Mouse (Mus musculus): ENCODE measurements around the gene Psme3. TPM values are rescaled to one million over a fixed set of nuclear protein-coding genes. Genes with fewer than 3 reads are reported as not detected.

Gene Psme3
- polyA plus RNA-seq, 1 experiment from 2014 or later = 102 TPM

- H3K4me2 ChIP-seq (ENCODE audit: low read length) = no peak overlapping the region
- H3K4me3 ChIP-seq (replicated peaks; ENCODE audit: low read depth, low read length) = no peak overlapping the region
- peak; percentile 72 for DNase-seq (ENCODE audit: low spot score)
- no peaks in the 10 kb centered on the region for H3K9me3 ChIP-seq (replicated peaks; ENCODE audit: low read length)
- peak overlapping the region; percentile 84 for H3K27ac ChIP-seq
- 33% methylated on average over 3 of the region's 3 CpGs for WGBS
- no peaks in the 10 kb centered on the region for H3K36me3 ChIP-seq (ENCODE audit: insufficient read depth, low read length)
- no peak overlapping the region for H3K9ac ChIP-seq (ENCODE audit: low read depth, low read length)
- peak; percentile 12; the same call in 1 of the 2 replicates for ATAC-seq (replicated peaks; ENCODE audit: low FRiP score, low read depth)
- H3K27me3 ChIP-seq (ENCODE audit: insufficient read depth, low read length) = no peaks in the 10 kb centered on the region
- H3K4me1 ChIP-seq (replicated peaks; ENCODE audit: insufficient read depth, low read length) = 0 out of 2 replicates have a peak, but pooled peaks cover 18% of the 10 kb centered on the region
- TF ChIP-seq CTCF (IDR thresholded peaks at IDR 0.05; ENCODE audit: low read depth) = no peak
These were observed 44.7 kb downstream of the Psme3 start for GRCm38 (mm10) chr11:101360651-101361113.

DNA sequence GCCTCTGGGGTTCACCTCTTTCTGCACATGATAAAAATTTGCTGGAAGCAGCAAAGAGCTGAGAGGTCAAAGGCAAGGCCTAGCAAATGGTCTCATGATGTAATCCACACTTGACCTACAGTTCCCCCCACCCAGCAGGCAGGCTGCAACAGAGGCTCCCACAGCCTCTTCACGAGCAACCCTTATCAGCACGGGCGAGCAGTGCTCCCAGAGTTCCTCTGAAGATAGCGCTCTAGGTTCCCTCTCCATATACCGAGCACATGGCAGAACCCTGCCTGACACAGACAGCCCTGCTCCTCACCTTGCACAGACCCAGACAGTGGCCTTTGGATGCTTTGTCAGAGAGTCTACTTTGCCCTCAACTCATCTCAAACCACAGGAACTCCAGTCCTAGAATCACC lies 48.5 kb downstream of the Psme3 start:
- H3K9ac ChIP-seq (ENCODE audit: low read depth, low read length) = no peak overlapping the region
- ATAC-seq (replicated peaks; ENCODE audit: low FRiP score, low read depth) = peak; percentile 58

DNA sequence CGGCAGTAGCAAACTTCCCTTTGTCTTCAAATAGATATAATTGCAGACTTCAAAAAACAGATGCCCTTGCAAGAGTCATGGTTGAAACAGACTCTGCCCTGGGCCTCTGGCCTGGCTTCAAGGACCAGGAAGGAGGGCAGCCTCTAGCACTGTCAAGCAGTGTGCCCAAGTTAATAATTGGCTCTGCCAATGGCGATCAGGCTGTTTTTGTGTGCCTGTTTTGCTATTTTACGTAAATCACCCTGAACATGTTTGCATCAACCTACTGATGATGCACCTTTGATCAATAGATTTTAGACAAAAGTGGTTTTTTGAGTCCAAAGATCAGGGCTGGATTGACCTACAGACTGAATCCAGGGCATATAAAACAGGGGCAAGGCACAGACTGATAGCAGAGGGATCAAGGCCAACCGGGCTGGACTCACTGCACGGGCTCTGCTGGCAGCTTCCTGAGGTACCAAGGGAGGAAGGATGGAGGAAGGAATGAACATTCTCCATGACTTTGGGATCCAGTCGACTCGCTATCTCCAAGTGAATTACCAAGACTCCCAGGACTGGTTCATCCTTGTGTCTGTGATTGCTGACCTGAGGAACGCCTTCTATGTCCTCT lies 51.4 kb downstream of the Psme3 start, which contains the start of gene G6pc:
G6pc (plus strand) TSS at position 236 of the 610 bp plus-strand sequence.
- peak within 1 kb of the TSS; percentile 2; the same call in 1 of the 2 replicates for H3K27ac ChIP-seq
- 0 out of 2 replicates have a peak within 1 kb of the TSS, but pooled peaks have one; percentile 8 for H3K4me2 ChIP-seq (ENCODE audit: low read length)
- H3K4me3 ChIP-seq (replicated peaks; ENCODE audit: low read depth, low read length) = no peak within 1 kb of the TSS
- ATAC-seq (replicated peaks; ENCODE audit: low FRiP score, low read depth) = no peak
- WGBS = 80% methylated on average over 8 of the region's 8 CpGs
- no peaks in the 10 kb centered on the region for H3K27me3 ChIP-seq (ENCODE audit: insufficient read depth, low read length)
- DNase-seq (ENCODE audit: low spot score) = no peak
- 0 out of 2 replicates have a peak, but pooled peaks cover 5% of the 10 kb centered on the region for H3K4me1 ChIP-seq (replicated peaks; ENCODE audit: insufficient read depth, low read length)
- no peak for TF ChIP-seq CTCF (IDR thresholded peaks at IDR 0.05; ENCODE audit: low read depth)
- no peaks in the 10 kb centered on the region for H3K9me3 ChIP-seq (replicated peaks; ENCODE audit: low read length)
- H3K9ac ChIP-seq (ENCODE audit: low read depth, low read length) = no peak within 1 kb of the TSS
- H3K36me3 ChIP-seq (ENCODE audit: insufficient read depth, low read length) = no peaks in the 10 kb centered on the region

More for the DNA sequence above, 48.5 kb downstream of the Psme3 start:
- H3K4me1 ChIP-seq (replicated peaks; ENCODE audit: insufficient read depth, low read length) = 0 out of 2 replicates have a peak, but pooled peaks cover 18% of the 10 kb centered on the region
- no peak overlapping the region for H3K4me3 ChIP-seq (replicated peaks; ENCODE audit: low read depth, low read length)
- TF ChIP-seq CTCF (IDR thresholded peaks at IDR 0.05; ENCODE audit: low read depth) = no peak
- H3K36me3 ChIP-seq (ENCODE audit: insufficient read depth, low read length) = no peaks in the 10 kb centered on the region
- H3K27ac ChIP-seq = peak overlapping the region; percentile 66
- H3K9me3 ChIP-seq (replicated peaks; ENCODE audit: low read length) = no peaks in the 10 kb centered on the region
- no peak overlapping the region for H3K4me2 ChIP-seq (ENCODE audit: low read length)
- 86% methylated on average over 5 of the region's 5 CpGs for WGBS
- DNase-seq (ENCODE audit: low spot score) = no peak
- H3K27me3 ChIP-seq (ENCODE audit: insufficient read depth, low read length) = no peaks in the 10 kb centered on the region

GRCm38 (mm10) chr11:101370141-101370540 lies 54.1 kb downstream of the Psme3 start:
- ATAC-seq (replicated peaks; ENCODE audit: low FRiP score, low read depth) = no peak
- no peak overlapping the region for H3K27ac ChIP-seq
- 76% methylated on average over 5 of the region's 5 CpGs for WGBS

More at GRCm38 (mm10) chr11:101370141-101370540, 54.1 kb downstream of the Psme3 start:
- Histone ChIP-seq H3K36me3 (ENCODE audit: insufficient read depth, low read length) (no peaks in the 10 kb centered on the region), H3K27me3 (ENCODE audit: insufficient read depth, low read length) (no peaks in the 10 kb centered on the region), H3K9ac (ENCODE audit: low read depth, low read length) (no peak overlapping the region), H3K4me1 (replicated peaks; ENCODE audit: insufficient read depth, low read length) (no peaks in the 10 kb centered on the region), H3K9me3 (replicated peaks; ENCODE audit: low read length) (no peaks in the 10 kb centered on the region), H3K4me3 (replicated peaks; ENCODE audit: low read depth, low read length) (no peak overlapping the region), H3K4me2 (ENCODE audit: low read length) (no peak overlapping the region)
- no peak for DNase-seq (ENCODE audit: low spot score)
- no peak for TF ChIP-seq CTCF (IDR thresholded peaks at IDR 0.05; ENCODE audit: low read depth)

Small RNA genes lying within 50 kb of the gene (microRNA-seq; reads per million reads assigned to microRNA genes)
- gene Gm25593 = not detected

Other genes with a start within 250 kb of the Psme3 start
- gene Naglu, start 246.2 kb upstream of the Psme3 start, polyA plus RNA-seq (2015; fragmentation: Nextera tagmentation; extraction: Ambion mirVana) = 26.5 and 28.0 TPM in 2 replicates
- 0.13 and 0.42 TPM in 2 replicates for gene Hsd17b1, start 237.8 kb upstream of the Psme3 start, polyA plus RNA-seq (2015; fragmentation: Nextera tagmentation; extraction: Ambion mirVana)
- 55.3 and 55.9 TPM in 2 replicates for gene Coasy, start 233.6 kb upstream of the Psme3 start, polyA plus RNA-seq (2015; fragmentation: Nextera tagmentation; extraction: Ambion mirVana)
- 45.7 and 46.0 TPM in 2 replicates for gene Mlx, start 228.9 kb upstream of the Psme3 start, polyA plus RNA-seq (2015; fragmentation: Nextera tagmentation; extraction: Ambion mirVana)
- 23.2 and 26.4 TPM in 2 replicates for gene Psmc3ip, start 220.8 kb upstream of the Psme3 start, polyA plus RNA-seq (2015; fragmentation: Nextera tagmentation; extraction: Ambion mirVana)
- 23.2 and 23.7 TPM in 2 replicates for gene Retreg3, start 196.3 kb upstream of the Psme3 start, polyA plus RNA-seq (2015; fragmentation: Nextera tagmentation; extraction: Ambion mirVana)
- gene Tubg1, start 196.3 kb upstream of the Psme3 start, polyA plus RNA-seq (2015; fragmentation: Nextera tagmentation; extraction: Ambion mirVana) = 48.4 and 56.7 TPM in 2 replicates
- 4.3 and 4.9 TPM in 2 replicates for gene Tubg2, start 160.3 kb upstream of the Psme3 start, polyA plus RNA-seq (2015; fragmentation: Nextera tagmentation; extraction: Ambion mirVana)
- gene Cntnap1, start 145.7 kb upstream of the Psme3 start, polyA plus RNA-seq (2015; fragmentation: Nextera tagmentation; extraction: Ambion mirVana) = 0.75 and 0.78 TPM in 2 replicates
- 14.1 and 16.6 TPM in 2 replicates for gene Plekhh3, start 144.9 kb upstream of the Psme3 start, polyA plus RNA-seq (2015; fragmentation: Nextera tagmentation; extraction: Ambion mirVana)
- gene Ccr10, start 140.8 kb upstream of the Psme3 start, polyA plus RNA-seq (2015; fragmentation: Nextera tagmentation; extraction: Ambion mirVana) = 0.36 and 0.45 TPM in 2 replicates
- gene Ezh1, start 89.8 kb upstream of the Psme3 start, polyA plus RNA-seq (2015; fragmentation: Nextera tagmentation; extraction: Ambion mirVana) = 18.6 and 20.3 TPM in 2 replicates
- gene Ramp2, start 70.2 kb upstream of the Psme3 start, polyA plus RNA-seq (2015; fragmentation: Nextera tagmentation; extraction: Ambion mirVana) = 242 and 247 TPM in 2 replicates
- 179 and 180 TPM in 2 replicates for gene Vps25, start 62.5 kb upstream of the Psme3 start, polyA plus RNA-seq (2015; fragmentation: Nextera tagmentation; extraction: Ambion mirVana)
- gene Wnk4, start 55.6 kb upstream of the Psme3 start, polyA plus RNA-seq (2015; fragmentation: Nextera tagmentation; extraction: Ambion mirVana) = 47.0 and 48.8 TPM in 2 replicates
- gene Cntd1, start 37.2 kb upstream of the Psme3 start, polyA plus RNA-seq (2015; fragmentation: Nextera tagmentation; extraction: Ambion mirVana) = 1.5 and 2.0 TPM in 2 replicates
- 209 and 211 TPM in 2 replicates for gene Coa3, start 37.1 kb upstream of the Psme3 start, polyA plus RNA-seq (2015; fragmentation: Nextera tagmentation; extraction: Ambion mirVana)
- gene Becn1, start 13.9 kb upstream of the Psme3 start, polyA plus RNA-seq (2015; fragmentation: Nextera tagmentation; extraction: Ambion mirVana) = 156 and 165 TPM in 2 replicates
- 0.37 and 0.58 TPM in 2 replicates for gene Aoc2, start 8.8 kb downstream of the Psme3 start, polyA plus RNA-seq (2015; fragmentation: Nextera tagmentation; extraction: Ambion mirVana)
- 1.8 and 2.0 TPM in 2 replicates for gene Aoc3, start 14.4 kb downstream of the Psme3 start, polyA plus RNA-seq (2015; fragmentation: Nextera tagmentation; extraction: Ambion mirVana)
- 23.2 and 37.0 TPM in 2 replicates for gene G6pc, start 51.3 kb downstream of the Psme3 start, polyA plus RNA-seq (2015; fragmentation: Nextera tagmentation; extraction: Ambion mirVana)
- gene Aarsd1, start 101.4 kb downstream of the Psme3 start, polyA plus RNA-seq (2015; fragmentation: Nextera tagmentation; extraction: Ambion mirVana) = 58.4 and 66.0 TPM in 2 replicates
- 4.0 and 4.5 TPM in 2 replicates for gene Gm27029, start 108.6 kb downstream of the Psme3 start, polyA plus RNA-seq (2015; fragmentation: Nextera tagmentation; extraction: Ambion mirVana)
- 17.9 and 19.6 TPM in 2 replicates for gene Rundc1, start 108.9 kb downstream of the Psme3 start, polyA plus RNA-seq (2015; fragmentation: Nextera tagmentation; extraction: Ambion mirVana)
- 8.7 and 11.5 TPM in 2 replicates for gene Ptges3l, start 109.1 kb downstream of the Psme3 start, polyA plus RNA-seq (2015; fragmentation: Nextera tagmentation; extraction: Ambion mirVana)
- gene Rpl27, start 126.1 kb downstream of the Psme3 start, polyA plus RNA-seq (2015; fragmentation: Nextera tagmentation; extraction: Ambion mirVana) = 396 and 448 TPM in 2 replicates
- gene Ifi35, start 132.2 kb downstream of the Psme3 start, polyA plus RNA-seq (2015; fragmentation: Nextera tagmentation; extraction: Ambion mirVana) = 30.0 and 30.8 TPM in 2 replicates
- 10.3 and 11.1 TPM in 2 replicates for gene Rnd2, start 148.8 kb downstream of the Psme3 start, polyA plus RNA-seq (2015; fragmentation: Nextera tagmentation; extraction: Ambion mirVana)
- gene Vat1, start 150.0 kb downstream of the Psme3 start, polyA plus RNA-seq (2015; fragmentation: Nextera tagmentation; extraction: Ambion mirVana) = 37.7 and 38.6 TPM in 2 replicates
- 4.2 and 6.3 TPM in 2 replicates for gene Brca1, start 235.7 kb downstream of the Psme3 start, polyA plus RNA-seq (2015; fragmentation: Nextera tagmentation; extraction: Ambion mirVana)
- 62.6 and 63.3 TPM in 2 replicates for gene Nbr1, start 235.9 kb downstream of the Psme3 start, polyA plus RNA-seq (2015; fragmentation: Nextera tagmentation; extraction: Ambion mirVana)